Mouse (Mus musculus): Measurements from ENCODE around the gene Mphosph9.

- TF ChIP-seq TAL1 (IDR thresholded peaks at IDR 0.05; ENCODE audit: low read length) (no peak), GATA1 (IDR thresholded peaks at IDR 0.05; ENCODE audit: low read length) (no peak)
Observed at GRCm38 (mm10) chr5:124366721-124367120, 38.9 kb upstream of the Mphosph9 start.
